Mouse (Mus musculus) lung, postnatal 4 days (tissue): ENCODE measurements around the gene Clstn2.

Experiments
- DNase-seq, 2 experiments: peaks; one replicate each; pipeline ENCODE4 v3.0.0; 2021

Clstn2 gene

DNA sequence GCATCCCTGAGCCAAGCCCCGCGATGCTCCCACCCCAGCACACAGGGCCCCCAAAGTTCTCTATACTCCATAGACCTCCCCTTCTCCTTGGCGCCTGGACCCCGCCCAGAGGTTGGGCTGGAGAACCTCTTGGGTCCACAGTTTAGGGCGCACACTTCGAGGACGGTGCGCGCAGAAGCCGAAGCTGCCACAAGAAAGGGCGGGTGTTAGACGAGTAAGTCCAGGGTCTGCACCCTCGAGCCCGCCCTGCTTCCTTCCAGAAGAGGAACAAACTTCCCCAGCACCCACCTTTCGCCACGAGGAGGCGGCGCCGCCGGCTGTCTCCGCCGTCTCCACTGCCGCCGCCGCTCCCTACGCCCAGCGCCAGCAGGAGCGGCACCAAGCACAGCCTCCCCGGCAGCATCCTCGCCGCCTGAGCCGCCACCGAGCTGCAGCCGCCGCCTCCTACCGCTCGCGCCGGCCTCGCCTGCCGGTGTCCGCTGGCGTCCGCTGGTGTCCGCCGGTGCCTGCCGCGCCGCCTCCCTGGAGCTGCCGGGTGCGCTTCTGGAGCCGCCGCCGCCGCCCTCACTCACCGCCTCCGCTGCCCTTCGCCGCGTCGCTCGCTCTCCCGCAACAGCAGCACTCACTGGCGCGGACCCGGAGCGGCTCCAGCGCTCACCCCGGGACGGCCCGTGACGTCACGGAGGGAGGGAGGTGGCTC, at the start of gene Clstn2:
Gene Clstn2 (minus strand): TSS at position 609 of the 700 bp plus-strand sequence.
- DNase-seq = peak; percentile 28 to 62

DNA sequence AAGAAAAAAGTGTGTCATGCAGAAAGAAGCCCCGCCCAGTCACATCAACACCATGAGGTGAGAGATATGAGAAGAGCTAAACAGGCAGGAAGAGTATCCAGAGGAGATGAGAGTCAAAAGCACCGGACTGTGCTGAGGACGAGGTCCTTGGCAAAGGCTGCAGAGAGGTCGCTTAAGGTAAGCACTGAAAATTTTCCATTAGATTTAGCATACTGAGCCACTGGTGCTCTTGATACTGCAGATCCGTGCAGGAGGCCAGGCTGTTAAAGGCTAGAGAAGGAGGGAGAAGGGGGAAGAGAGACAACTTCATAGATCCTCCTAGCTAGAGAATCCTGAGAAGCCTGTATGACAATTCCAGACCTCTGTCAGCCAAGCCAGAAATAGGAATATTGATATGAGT, 34.8 kb upstream of the Clstn2 start:
- no peak for DNase-seq

DNA sequence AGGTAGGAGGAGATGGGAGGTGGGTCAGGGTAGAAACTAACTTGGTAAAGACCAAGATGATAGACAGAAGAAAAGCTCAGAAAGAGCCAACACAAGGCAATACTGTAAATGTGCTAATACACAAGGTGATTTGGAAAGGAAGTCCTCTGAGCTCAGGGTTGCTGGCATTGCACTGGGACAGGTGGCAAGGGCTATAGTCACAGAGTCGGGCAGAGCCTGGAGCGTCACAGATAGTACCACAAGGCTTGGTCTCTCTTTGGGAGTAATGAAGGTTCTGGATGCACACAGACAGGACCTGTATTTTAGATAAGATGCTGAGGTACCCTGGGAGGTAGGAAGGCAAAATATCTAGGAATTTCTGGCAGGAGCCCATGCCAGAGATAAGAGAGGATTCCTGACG, 28.7 kb upstream of the Clstn2 start:
- DNase-seq = no peak

DNA sequence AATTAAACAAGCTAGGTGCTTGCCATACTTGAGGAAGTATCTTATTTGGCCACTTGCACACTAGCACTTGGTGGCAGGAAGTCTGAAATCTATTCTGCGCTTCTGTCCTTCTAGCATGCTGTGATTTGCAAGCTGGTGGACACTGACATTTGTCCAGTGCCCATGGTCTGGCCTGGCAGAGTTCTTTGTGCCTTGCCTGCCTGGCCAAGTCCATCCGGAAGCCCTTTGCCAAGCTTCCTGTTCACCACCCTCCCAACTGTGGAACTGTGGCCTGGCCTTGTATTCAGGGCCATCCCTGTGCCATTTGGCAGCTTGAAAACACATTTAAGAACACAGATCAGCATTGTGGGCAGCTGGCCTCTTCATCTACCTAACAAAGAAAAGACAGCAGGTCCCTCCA, 24.3 kb upstream of the Clstn2 start:
- DNase-seq = no peak

DNA sequence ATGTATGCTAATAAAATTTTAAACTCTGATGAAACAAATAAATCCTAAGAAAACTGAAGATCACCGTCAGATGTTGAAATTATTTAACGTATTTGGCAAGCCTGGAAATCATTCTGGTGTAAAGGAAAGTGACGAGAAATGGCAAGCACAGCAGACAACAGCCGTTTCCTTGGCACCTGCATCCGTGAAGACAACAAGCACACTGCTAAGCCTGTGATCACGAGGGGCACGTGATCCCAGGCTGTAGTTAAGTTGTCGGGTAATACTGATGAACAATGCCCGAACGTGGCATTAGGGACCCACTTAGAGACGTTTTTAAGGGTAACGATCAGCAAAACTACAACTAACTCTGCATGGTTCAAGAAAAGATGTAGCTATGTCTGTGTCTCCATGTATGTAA, 18.4 kb upstream of the Clstn2 start:
- no peak for DNase-seq

DNA sequence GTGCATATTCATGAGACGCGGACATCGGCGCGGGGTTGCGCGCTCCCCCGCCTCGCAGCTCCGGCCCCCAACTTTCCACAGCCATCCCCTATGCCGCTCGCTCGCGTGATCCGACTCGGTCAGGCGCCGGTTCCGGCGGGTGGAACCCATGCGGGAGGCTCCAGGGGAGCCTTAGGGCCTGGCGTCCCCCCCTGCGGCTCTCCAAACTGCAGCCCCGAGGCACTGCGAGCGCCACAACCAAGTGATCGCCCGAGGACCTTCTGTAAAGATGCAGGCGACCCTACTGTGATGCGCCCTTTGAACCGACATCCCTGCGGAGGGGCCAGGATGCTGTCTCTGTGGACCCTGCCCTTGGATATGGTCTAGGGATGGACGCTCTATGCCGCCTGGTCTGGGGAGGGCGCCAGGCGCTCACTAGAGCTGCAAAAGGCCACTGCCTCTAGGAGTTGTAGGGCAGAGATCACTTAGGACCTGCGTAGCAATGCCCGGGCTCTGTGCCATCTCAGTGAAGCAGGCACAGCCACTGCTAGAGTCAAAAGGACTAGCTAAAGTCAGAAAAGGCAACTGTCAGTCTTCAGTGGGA, 383 bp upstream of the Clstn2 start:
- peak in 1 of 2 experiments; percentile 5 for DNase-seq

DNA sequence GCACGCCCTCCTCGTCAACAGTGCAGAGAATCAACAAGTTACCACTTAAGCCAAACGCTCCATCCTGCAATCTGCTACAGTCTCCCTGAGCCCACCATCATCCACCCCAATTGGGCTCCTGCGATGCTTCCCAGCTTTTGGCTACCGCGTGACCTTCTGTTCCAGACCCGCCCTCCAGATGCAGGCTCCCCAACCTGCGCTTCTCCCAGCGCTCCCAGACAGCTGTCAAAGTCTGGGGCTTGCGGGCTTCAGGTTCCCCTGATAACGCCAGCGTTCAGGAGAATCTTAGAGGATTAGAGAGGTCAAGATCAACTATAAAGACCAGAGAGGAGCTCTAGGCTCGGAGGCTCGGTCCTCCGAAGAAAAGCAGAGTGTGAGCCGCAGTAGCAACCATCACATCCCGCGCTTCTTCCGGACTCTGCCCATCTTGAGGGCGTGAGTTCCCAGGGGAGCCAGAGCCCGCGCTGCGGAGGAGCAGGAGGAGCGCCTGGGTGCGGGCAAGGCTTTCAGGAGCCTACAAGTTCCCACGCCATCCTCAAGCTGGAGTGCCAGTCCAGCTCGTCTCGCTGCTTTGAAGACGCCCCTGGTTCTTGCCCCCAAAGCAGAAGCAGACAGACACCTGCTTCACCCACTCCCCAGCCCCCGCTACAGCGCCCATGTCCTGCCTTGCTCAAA, 946 bp downstream of the Clstn2 start:
- no peak for DNase-seq

DNA sequence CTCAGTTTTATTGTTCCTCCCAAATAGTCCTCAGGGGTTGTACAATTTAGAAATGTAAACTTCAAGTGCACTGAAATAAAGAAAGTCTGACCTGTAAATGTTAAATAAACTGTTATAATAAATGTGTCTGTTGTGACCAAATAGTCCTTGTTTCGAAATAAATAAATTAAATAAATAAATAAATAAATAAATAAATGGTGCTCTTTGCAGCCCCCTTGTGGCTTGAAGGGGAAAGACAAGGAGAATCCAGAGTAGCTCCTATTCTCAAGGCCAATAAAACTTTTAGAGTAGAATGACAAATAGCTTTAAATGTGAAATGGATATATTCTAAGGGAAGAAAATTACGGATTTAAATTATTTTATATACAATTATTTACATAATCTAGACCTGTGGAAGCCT, 2.3 kb downstream of the Clstn2 start:
- peak in 1 of 2 experiments; percentile 13 for DNase-seq

DNA sequence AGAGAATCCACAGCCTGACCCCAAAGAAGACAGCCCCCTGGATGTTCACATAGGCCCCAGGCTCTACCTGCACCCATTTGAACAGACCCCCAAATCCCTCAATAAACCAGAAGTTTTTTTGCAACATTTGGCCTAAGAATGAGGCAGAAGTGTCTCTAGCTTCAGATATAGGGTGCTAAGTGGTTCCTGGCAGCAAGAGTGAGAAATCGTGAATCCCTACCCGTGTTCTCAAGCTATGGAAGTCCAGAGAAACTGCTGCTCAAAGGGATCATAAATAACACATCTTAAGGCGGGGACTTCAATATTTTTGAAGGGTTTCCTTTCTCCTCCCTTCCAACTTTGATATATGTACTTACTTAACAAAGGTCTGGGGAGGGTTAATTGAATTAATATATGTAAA, 7.4 kb downstream of the Clstn2 start:
- DNase-seq = no peak

DNA sequence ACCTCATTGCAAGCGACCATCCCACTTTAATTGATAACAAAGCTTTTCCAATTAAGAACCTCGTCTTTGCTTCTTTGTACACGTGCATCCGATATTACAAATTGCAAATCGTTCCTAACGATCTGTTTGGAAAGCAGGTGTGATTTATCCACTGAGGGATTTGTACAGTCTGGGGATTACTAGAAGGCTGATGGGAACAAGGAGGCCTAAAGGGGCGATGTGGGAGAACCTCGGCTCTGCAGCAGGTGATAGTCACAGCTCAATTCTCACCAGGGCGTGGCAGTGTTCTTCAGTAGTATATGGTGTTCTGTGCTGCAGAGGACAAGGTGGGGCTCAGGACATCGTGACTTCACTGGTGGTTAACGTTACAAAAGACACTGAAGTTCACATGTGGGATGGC, 9.9 kb downstream of the Clstn2 start:
- no peak for DNase-seq

DNA sequence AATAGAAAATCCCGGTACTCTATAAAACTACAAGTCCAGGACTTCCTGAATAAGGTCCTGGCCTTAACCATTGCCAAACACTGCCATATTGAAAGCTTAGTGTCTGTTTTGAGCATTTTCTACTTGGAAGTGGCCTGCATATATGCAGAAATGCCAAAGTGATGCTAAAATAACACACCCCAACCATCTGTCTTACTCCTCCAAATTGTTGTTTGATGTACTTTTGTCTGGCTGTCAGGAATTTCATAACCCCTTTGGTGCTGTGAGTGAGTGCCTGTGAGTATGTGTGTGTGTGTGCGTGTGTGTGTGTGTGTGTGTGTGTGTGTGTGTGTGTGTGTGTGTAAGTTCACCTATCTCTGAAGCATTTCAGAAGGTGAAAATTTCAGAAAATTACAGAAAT, 13.1 kb downstream of the Clstn2 start:
- no peak for DNase-seq

DNA sequence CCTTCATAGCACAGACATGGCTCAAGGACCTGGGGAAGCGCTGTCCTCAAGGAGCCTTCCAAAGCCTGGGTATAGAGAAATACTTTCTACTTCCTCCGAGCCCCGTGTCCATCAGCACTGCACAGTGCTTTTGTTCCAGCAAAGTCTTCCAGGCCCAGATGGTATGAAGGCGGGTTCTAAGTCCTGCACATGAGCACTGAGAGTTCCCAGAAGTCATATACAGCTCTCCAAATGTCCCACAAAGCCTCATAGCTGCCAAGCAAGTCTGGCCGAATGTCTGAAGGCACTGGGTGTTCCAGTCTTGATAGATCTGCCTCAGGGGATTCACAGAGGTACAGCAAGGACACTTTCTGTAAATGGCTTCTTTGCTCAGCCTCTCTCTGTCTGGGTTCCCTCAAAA, 14.3 kb downstream of the Clstn2 start:
- no peak for DNase-seq

DNA sequence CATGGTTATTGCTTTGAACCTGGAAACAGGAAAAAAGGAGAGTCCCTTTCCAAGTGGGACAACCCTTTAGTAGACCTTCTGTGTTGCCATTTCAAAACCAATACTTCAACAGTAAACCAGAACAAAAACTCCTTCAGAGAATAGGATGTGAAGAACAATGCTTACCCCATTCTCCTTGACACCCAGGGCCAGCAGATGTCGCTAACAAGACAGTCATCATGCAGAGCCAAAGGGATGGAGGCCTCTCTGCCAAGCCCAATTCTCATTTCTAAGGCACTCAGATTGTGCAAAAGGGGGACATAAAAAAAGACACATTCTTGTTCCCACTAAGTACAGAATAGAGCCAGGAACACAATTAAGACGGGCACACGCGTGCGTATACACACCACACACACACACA, 16.4 kb downstream of the Clstn2 start:
- DNase-seq = no peak

DNA sequence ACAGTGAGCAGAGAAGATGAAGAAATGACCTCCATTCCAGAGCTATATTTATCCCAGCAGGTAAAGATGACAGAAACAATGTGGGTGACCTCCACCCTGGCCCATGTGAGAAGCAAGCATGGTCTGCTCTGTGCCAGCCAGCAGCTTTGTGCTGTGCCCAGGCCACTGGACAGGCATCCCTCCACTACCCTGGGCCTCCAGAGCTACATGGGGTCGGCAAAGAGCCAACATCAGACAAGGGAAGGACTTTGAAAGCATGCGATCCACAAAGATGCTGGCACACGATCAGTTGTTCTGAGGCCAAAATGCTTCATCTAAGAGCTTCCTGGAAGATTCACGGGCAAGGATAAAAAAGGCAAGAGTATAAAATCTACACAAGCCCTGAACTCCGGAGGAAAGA, 36.6 kb downstream of the Clstn2 start:
- DNase-seq = no peak

DNA sequence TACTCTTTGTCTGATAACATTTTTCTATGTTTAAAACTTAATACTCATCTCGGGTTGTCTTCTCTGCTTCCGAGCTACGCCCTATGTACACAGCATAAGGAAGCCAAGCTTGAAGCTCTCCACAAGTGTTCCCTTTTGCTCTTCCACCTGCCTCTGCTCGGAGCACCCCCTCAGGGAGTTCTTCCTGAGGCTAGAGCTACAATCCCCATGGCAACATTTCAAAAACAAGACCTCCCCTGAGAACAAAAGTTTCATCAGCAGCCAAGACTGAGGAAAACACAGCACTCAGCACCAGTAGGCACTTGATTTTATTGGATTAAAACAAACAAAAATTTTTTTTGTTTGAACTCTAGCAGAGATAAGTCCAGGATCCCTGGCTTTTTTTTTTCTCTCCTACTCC, 37.3 kb downstream of the Clstn2 start:
- DNase-seq = no peak

DNA sequence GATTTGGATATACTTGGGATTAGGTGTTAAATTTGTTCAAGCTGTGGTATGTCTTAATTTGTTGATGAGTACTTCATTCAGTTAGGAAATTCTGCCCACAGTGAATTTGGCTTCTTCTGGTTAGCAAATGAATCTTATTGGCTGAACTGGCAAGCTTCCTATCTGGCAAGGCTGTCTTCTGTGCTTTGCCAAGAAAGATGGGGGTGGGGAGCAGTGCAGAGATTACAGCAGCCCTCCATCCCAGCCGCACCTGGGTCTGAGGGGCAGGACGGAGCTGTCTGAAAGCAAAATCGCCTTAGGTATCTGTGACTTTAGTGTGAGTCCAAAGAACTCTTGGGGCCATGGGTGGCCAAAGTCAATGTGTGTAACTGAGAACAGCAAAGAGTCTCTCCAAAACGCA, 40.9 kb downstream of the Clstn2 start:
- DNase-seq = no peak

DNA sequence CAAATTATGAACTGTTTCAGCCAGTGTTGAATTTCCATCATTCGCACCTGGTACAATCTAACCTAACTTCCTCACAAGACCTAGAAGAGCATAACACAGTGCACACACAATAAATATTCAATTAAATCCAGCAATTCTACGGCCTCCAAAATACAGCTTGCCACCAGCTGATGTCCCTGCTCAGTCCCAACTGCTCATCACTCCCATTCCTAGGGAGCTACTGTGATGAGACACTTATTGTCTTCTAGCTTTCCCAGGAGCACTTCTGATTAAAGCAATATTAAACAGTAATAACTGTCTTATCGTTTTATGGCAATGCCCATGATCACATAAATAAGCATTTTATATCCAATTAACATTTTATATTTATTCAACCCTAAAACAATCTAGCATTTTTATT, 55.6 kb downstream of the Clstn2 start:
- DNase-seq = no peak

DNA sequence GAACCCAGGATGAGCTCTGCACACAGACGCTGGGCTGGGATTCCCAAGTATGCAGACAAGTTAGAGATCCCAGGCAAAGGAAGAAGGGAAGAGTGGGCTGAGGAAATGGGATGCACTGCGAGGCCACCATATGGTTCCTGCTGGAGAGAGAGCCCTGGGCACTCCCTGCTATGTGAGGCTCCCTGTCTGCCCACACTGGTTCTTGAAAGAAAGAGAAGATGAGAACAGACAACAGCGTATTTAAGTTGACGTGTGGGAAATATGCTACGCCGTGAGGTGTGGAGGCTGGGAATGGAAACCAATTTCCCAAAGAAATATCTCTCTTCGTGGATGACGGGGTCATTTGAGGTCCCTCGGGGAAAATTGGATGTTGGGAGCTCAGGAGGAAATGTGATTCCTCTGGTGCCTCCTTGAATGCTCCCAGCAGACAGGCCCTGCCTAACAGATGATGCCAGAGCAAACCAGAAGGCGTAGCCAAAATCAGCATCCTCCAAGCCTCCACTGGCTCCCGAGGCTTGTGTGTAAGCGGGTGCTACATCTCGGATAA, 58.1 kb downstream of the Clstn2 start:
- no peak for DNase-seq

DNA sequence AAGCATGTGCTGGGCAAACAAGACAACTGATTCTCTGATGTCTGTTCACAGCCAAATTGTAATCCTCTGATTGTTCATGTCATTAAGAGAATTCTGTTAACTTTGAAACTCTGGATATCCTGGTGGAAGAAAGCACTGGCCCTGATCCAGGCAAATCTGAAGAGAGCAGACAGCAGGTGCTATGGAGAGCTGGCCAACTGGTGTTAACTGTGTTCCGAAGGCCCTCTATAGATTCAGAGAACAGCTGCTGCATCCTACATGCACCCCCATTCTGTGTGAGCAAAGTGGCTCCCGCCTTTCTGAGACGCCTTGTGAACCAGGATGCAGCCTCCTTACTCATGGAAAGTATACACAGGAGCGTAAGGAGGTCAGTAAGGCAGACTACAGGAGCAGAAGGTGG, 66.3 kb downstream of the Clstn2 start:
- no peak for DNase-seq

DNA sequence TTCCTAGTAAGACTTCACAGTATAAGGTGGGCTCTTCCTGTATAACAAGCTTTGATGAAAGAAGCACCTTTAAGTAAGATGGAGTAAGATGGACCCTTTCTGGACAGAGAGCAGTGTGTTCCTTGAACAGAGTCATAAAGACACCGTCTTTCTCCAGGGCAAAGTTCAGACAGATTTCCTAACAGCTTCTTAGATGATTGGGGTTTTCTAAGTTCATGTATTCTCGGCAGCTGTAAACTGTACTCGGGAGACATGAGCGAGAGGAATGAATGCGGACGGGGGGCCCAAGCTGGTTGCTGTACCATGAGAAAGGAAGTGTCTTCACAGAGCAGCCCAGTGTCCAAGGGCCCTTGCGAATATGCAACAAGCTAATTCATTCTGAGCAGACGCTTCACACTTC, 75.5 kb downstream of the Clstn2 start:
- DNase-seq = no peak

DNA sequence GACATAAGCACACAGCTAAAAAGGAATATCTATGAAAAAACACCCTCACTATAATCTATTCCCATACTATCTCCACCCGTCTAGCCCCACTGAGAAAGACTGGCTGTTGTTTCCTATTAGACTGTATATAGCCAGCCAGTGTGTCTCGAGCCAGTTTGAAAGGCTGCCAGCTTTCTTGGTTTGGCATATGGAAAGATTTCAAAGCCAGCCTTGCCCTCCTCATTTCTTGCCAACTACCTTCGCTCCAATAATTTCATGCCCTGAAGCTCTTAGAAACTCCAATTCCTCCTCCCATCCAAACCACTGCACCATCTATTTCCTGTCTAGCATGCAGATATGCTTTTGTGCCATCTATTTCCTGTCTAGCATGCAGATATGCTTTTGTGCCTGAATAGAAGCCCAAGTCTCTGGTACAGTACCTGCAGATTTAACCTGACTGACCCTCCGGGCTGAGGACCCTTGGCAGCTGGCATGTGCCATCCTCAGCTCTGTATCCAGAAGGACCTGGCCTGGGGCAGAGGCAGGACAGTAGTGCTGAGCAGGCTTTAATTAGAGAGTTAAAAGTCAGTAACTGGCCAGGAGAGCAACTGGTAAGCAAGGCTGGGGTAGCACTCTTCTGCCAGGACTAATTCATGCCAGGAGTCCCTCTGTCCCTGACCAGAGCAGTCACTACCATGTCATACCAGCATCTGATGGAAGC, 76.4 kb downstream of the Clstn2 start:
- no peak for DNase-seq

DNA sequence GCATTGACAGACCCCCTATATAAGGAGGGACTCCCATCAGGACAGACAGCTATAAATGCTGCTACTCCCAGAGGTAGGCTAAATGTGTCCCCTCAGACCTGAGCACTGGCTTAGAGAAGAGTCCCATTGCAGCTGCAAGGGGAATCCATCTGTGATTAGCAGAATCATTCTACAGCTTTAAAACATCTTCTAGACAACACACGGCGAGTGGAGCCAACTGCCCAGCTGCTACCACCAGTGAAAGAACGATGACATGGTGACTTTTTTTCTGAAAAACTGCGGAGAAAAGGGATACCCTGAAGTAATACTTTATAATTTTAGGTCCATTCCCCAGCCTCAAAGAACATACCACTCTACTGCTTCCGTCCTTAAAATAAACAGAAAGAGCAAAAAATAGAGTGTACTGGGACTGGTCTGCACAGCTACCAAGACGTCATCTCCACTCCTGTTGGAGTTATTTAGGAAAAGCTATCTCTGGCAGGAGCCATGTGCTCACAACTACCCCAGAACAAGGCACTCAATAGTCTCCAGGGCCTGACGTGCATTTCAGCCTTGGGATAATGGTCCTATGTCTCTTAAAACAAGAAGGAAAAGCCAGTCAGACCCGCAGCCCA, 79.1 kb downstream of the Clstn2 start:
- peak in 1 of 2 experiments; percentile 54 for DNase-seq

DNA sequence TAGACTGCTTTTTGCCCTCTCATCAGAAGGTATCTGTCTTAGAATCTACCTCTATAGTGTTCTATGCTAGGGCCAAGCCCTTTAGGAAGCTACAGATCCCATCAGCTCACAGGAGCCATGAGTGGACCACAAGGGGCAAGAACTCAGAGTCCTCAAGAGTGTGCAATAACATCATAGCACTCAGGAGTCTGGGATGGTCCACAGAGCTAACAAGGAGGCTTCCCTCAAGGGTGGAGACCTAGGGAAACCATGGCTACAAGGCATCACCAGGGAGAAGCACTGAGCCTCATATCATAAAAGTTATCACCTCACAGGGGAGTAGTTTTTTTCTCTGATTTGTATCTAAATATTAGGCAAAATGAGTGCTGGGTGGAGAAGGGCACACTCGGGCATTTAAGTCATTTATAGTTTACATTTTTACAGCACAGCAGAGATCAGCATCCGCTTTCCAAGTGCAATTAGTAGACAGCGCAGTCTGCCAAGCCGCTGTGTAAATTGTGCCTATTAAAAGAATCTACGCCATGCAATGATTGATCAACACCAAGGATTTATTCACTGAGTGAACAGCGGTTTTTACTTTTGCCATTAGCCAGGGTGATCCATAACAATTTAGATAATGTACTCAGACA, 82.5 kb downstream of the Clstn2 start:
- DNase-seq = no peak
